Mouse (Mus musculus) E14TG2a.4 (cell line): Measurements from ENCODE around the gene Tpm4.

Experiments
- H3K27me3 ChIP-seq: 2 replicates; pipeline ENCODE4 v1.6.1; 2014; ENCODE audit warnings: low read length, control low read depth; ENCODE audit not compliant: insufficient read depth
- H3K36me3 ChIP-seq: 2 replicates; pipeline ENCODE4 v1.6.1; 2014; ENCODE audit warnings: low read length, control low read depth; ENCODE audit not compliant: insufficient read depth
- H3K4me1 ChIP-seq: replicated peaks from 2 replicates; pipeline ENCODE4 v1.6.1; 2014; ENCODE audit warnings: low read depth, low read length, control low read depth
- H3K4me3 ChIP-seq: replicated peaks from 2 replicates; pipeline ENCODE4 v1.5.1; 2014; ENCODE audit warnings: mild to moderate bottlenecking, low read length
- H3K9me3 ChIP-seq: 2 replicates; pipeline ENCODE4 v1.6.1; 2014; ENCODE audit warnings: low read length, control low read depth
- CTCF ChIP-seq: conservative IDR thresholded peaks from 2 replicates; pipeline ENCODE4 v1.5.1; 2014; ENCODE audit warnings: low read length
- NANOG ChIP-seq: IDR thresholded peaks from 2 replicates; pipeline ENCODE4 v1.6.1; 2014; ENCODE audit warnings: borderline replicate concordance, low read length, mixed read lengths
- POU5F1 ChIP-seq: IDR thresholded peaks from 2 replicates; pipeline ENCODE4 v1.6.1; 2014; ENCODE audit warnings: low read length, borderline replicate concordance

Gene Tpm4

DNA sequence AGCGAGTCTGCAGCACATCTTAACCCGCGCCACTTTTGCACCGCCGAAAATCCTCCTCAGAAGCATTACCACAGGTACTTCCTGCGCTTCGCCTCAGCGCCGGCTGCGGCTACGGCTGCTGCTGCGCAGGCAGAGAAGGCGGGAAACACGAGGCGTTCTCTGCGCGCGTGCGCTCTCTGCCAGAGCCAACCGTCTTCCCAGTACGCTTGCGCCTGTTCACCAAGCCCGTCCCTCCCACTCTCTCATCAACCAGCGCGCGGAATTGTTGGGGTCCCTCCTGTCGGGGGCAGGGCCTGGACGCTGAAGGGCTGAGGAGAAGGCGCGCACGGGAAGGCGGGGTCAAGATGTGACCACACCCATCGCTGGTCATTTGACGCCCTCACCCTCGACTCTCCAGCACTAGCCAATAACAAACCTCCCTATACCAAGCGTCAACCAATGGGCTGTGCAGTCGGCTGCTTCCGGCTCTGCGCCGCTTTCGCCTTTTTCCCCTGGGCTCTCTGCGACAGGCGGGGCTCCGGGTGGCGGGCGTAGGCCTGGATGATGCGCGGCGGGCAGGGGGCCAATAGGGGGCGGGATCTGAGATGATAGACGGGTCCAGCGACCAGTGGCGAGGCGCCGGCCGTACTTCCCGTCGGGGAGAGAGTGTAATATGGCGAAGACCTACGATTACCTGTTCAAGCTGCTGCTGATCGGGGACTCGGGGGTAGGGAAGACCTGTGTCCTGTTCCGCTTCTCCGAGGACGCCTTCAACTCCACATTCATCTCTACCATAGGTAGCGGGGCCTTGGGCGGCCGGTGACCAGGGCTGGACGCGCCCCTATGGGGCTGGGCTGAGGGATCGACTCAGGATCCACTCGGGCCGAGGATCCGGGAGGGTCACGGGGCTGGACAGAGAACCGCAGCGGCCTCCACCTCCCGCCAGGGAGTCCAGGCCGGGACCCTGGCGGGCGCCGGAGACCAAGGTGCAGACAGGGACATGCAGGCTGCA lies 26.2 kb downstream of the Tpm4 start, which contains the start of gene Rab8a:
Rab8a (plus strand) TSS at position 494 of the 991 bp plus-strand sequence.
- H3K4me1 ChIP-seq = peaks cover 45% of the 10 kb centered on the region
- peak within 1 kb of the TSS; percentile 100 for H3K4me3 ChIP-seq
- H3K27me3 ChIP-seq = no peaks in the 10 kb centered on the region
- TF ChIP-seq NANOG = no peak
- no peak for TF ChIP-seq POU5F1
- no peak for TF ChIP-seq CTCF
- H3K36me3 ChIP-seq = peaks cover 41% of the 10 kb centered on the region
- H3K9me3 ChIP-seq = no peaks in the 10 kb centered on the region

DNA sequence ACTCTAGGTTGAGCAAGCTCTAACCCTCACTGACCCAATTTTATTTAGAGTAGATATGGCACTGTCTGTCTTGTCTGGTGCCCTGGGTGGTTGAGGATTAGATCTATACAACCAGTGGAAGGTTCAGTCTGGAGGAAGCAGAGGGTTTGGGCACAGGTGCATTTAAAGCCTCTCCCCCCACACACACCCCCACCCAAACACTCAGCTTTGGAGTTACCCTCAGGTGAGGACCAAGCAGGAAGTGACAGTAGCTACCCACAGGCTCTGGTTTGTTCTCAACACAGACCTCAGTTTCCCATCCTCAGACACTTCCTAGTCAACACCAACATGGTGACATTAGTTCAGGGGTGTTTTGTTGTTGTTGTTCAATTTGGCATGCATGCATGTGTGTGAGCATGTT lies 28.0 kb downstream of the Tpm4 start:
- Histone ChIP-seq H3K4me1 (peaks cover 30% of the 10 kb centered on the region), H3K4me3 (no peak overlapping the region), H3K9me3 (no peaks in the 10 kb centered on the region), H3K36me3 (peaks cover 43% of the 10 kb centered on the region), H3K27me3 (no peaks in the 10 kb centered on the region)
- TF ChIP-seq POU5F1 (no peak), NANOG (no peak), CTCF (no peak)

DNA sequence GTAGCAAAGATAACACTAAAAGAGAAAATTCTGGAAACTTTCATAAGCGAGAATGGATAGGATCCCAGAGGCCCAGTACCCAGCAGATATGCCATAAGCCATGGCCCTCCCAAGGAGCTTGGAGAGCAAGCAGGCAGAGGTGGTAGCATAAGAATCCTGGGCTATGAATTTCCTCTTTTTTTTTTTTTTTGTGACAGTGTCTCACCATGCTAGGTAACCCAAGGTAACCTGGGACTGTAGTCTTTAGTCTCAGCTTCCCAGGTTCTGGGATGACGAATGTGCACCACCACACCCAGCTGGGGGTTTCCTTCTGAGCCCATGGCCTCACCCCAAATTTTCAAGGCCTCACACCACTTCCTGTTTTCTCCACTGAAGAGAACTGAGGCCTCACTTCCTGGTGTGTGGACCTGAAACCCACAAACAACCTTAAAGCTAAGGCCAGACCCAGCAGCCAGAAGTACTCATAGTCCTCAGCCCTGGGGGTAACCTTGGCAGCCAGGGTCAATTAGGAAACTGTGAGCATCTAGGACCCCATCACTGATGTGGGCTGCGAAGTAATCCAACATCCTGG lies 34.4 kb downstream of the Tpm4 start:
- Histone ChIP-seq H3K4me3 (no peak overlapping the region), H3K9me3 (no peaks in the 10 kb centered on the region), H3K27me3 (no peaks in the 10 kb centered on the region), H3K36me3 (peaks cover 86% of the 10 kb centered on the region), H3K4me1 (peaks cover 20% of the 10 kb centered on the region)
- TF ChIP-seq CTCF = no peak
- TF ChIP-seq NANOG = no peak
- TF ChIP-seq POU5F1 = no peak

DNA sequence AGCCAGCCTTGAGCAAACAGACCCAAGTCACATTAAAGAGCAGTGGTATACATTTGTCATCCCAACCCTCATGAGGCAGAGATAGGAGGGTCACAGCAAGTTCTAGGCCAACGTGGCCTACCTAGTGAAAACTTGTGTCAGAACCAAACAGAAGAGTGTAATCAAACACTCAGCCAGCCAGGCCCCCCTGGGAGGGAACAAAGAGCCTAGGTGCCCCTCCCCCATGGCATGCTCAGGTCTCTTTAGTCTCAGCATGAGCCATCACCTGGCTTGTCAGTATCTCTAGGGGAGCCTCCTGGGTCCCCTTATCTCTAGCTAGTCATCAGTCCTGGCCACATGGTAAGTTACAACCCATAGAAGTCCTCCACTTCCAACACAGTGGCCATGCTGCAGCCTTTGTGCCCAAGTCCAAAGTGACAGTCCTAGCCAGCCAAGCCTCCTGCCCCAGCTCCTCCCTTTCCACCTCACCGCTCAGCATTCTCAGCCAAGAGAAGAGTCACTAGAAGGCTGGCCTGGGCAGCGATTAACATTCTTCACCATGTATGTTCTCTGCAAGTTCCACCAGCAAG lies 35.0 kb downstream of the Tpm4 start:
- Histone ChIP-seq H3K4me3 (no peak overlapping the region), H3K9me3 (no peaks in the 10 kb centered on the region), H3K27me3 (no peaks in the 10 kb centered on the region), H3K4me1 (peaks cover 20% of the 10 kb centered on the region), H3K36me3 (peaks cover 86% of the 10 kb centered on the region)
- TF ChIP-seq POU5F1 (no peak), CTCF (no peak), NANOG (no peak)

DNA sequence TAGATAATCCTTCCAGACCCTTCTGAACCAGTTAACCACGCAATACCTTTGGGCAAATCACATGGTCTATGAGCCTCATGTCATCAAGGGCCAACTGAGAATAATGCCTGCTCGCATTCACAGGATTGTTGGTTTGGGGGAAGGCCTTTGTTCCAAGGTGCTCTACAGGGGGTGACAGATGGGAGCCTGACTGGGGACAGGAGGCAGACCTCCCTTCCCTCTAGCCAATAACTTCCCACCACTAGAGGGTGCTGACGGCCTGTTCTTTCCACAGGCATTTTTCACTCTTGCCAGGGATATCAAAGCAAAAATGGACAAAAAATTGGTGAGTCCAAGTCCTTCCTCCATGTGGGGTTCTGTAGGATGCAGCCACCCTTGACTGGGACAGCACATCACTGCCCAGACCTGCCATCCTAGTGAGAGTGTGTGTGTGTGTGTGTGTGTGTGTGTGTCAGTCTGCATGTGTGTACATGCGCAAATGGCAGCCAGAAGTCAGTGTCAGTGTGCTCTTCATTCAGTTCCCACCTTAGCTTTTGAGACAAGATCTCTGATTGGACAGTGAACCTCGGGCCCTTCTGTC lies 42.7 kb downstream of the Tpm4 start:
- Histone ChIP-seq H3K4me1 (peaks cover 10% of the 10 kb centered on the region), H3K36me3 (peaks cover 96% of the 10 kb centered on the region), H3K9me3 (no peaks in the 10 kb centered on the region), H3K27me3 (no peaks in the 10 kb centered on the region), H3K4me3 (no peak overlapping the region)
- TF ChIP-seq NANOG (no peak), POU5F1 (no peak), CTCF (peak; percentile 56)

DNA sequence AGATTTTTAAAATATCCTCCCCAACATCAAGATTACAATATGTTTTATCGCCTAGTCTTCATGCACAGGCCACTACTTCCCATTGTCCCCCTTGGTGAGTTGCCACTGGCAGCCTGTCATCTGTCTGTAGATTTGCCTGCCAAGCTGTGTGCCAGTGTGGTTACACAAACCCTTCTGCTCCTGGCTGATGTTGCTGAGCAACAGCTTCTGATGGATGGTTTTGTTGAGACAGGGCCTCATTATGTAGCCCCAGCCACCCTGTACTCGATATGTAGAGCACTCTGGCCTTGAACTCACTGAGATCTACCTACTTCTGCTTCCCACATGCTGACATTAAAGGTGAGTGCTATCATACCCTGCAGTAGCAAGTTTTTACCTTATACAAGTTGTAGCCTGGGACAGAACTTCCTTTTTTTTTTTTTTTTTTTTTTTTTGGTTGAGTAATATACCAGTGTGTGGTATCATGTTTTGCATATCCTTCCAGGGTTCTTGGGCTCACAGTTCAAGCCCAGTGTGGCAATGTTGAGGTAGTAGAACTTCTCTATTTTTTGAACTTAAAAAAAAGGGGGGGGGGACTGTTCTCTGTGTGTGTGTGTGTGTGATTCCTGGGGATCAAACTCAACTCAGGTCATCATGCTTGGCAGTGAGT lies 48.9 kb downstream of the Tpm4 start:
- Histone ChIP-seq H3K4me3 (no peak overlapping the region), H3K36me3 (peaks cover 38% of the 10 kb centered on the region), H3K4me1 (no peaks in the 10 kb centered on the region), H3K27me3 (no peaks in the 10 kb centered on the region), H3K9me3 (no peaks in the 10 kb centered on the region)
- no peak for TF ChIP-seq NANOG
- no peak for TF ChIP-seq CTCF
- no peak for TF ChIP-seq POU5F1

DNA sequence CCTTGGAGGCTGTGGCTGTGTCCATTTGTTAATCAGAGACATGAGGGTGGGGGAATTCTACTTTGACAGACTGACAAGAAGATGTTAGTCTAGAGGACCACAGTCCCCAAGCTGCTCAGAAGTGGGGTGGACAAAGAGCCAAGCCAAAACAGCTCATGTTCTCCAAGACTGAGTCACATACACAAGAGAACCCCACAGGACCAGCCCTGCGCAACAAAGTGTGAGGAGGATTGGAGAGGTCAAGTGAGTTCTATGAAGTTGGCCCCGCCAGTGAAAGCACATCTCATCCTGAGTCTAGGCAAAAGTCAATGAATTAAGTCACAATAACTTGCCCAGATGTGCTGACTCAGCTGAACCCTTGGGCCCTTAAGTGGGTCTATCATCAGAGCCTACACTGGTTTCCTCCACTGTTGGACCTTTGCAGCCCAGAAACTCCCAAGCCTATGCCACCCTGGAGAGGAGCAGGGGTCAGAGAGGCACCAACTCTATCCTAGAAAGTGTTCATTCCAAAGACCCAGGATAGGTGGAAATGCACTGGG lies 53.1 kb downstream of the Tpm4 start:
- Histone ChIP-seq H3K4me1 (peaks cover 8% of the 10 kb centered on the region), H3K27me3 (no peaks in the 10 kb centered on the region), H3K4me3 (no peak overlapping the region), H3K36me3 (no peaks in the 10 kb centered on the region), H3K9me3 (no peaks in the 10 kb centered on the region)
- TF ChIP-seq CTCF (no peak), POU5F1 (no peak), NANOG (no peak)
